Comparison of ENCODE assay signal across 25 mouse cellular contexts in the genomic region with DNA sequence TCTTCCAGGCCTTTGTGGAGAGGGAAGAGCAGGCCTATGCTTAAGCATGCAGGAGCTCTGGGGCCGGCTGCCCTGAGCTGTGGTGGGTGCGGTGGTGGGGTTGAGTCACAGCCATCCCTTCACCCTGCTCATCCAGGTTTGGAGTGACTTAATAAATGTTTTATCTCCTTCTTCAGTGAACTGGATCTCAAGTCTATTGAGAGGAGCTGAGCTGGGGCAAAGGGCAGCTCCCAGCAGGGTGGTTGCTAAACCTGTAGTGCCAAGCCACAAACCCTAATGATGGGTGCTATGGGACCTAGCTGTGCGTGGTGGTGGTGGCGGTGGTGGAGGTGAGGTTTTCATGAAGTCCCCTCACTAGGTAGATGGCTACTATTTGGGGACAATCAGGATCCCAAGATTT. TPM values are rescaled to one million over a fixed set of nuclear protein-coding genes. Genes with fewer than 3 reads are reported as not detected.
"Had no signal": no experiment of that assay in that cellular context is flagged by ENCODE, and none has a peak within 500 bp of the region (broad histone marks: within the 10 kb centered on the region; RNA-seq: fewer than 3 reads in every experiment).

No protein-coding gene starts in this region.

- H3K4me3 ChIP-seq: heart, adult 2 months; heart, embryonic 13.5 days; heart, embryonic 15.5 days; hindbrain, embryonic 13.5 days; hindbrain, embryonic 15.5 days; limb, embryonic 13.5 days; limb, embryonic 15.5 days; liver, embryonic 12.5 days had no signal

- ATAC-seq: forebrain, postnatal 0 days; hindbrain, postnatal 0 days; intestine, embryonic 16.5 days; liver, embryonic 12.5 days had no signal

- H3K27ac ChIP-seq: heart, adult 2 months; heart, embryonic 13.5 days; heart, embryonic 15.5 days; hindbrain, embryonic 13.5 days; hindbrain, embryonic 15.5 days; hindbrain, postnatal 0 days; limb, embryonic 13.5 days; limb, embryonic 15.5 days; liver, embryonic 12.5 days; liver, embryonic 14.5 days had no signal

- H3K27me3 ChIP-seq: heart, embryonic 15.5 days; hindbrain, embryonic 13.5 days; hindbrain, embryonic 15.5 days; limb, embryonic 13.5 days; limb, embryonic 15.5 days; liver, embryonic 12.5 days had no signal

- H3K9me3 ChIP-seq: heart, embryonic 13.5 days; heart, embryonic 15.5 days; hindbrain, embryonic 13.5 days; hindbrain, embryonic 15.5 days; limb, embryonic 13.5 days; limb, embryonic 15.5 days; liver, embryonic 12.5 days had no signal

- DNase-seq: forebrain, postnatal 0 days; gastrocnemius, postnatal 14 days; gastrocnemius, postnatal 36 days; heart, adult 11 months; heart, adult 2 months; heart, postnatal 14 days; heart, postnatal 36 days; kidney, postnatal 10 days; layer of hippocampus, adult 9-11 months; layer of hippocampus, postnatal 36 days; left cerebral cortex, postnatal 4 days had no signal

- H3K36me3 ChIP-seq: heart, embryonic 15.5 days; hindbrain, embryonic 13.5 days; hindbrain, embryonic 15.5 days had no signal

- H3K4me2 ChIP-seq: heart, embryonic 11.5 days; heart, embryonic 13.5 days; heart, embryonic 15.5 days; hindbrain, embryonic 13.5 days; hindbrain, embryonic 15.5 days; limb, embryonic 13.5 days; limb, embryonic 15.5 days; liver, embryonic 12.5 days had no signal

- H3K9ac ChIP-seq: forebrain, postnatal 0 days; heart, embryonic 13.5 days; heart, embryonic 15.5 days; hindbrain, embryonic 15.5 days; limb, embryonic 13.5 days; limb, embryonic 15.5 days; liver, embryonic 12.5 days; liver, embryonic 14.5 days had no signal

RNA-seq across cellular contexts. Expression of gene Sp6, which starts 20.6 kb away (rescaled TPM):
- polyA plus RNA-seq: heart, postnatal 0 days; hindbrain, embryonic 11.5 days; intestine, embryonic 14.5 days; intestine, embryonic 16.5 days had no signal
